Mouse (Mus musculus): Measurements from ENCODE around the gene Gm20388. TPM values are rescaled to one million over a fixed set of nuclear protein-coding genes. Genes with fewer than 3 reads are reported as not detected.

Gene Gm20388
- total and polyA plus RNA-seq, 2 experiments from 2014 or later = 51.3 TPM; not detected in 1

DNA sequence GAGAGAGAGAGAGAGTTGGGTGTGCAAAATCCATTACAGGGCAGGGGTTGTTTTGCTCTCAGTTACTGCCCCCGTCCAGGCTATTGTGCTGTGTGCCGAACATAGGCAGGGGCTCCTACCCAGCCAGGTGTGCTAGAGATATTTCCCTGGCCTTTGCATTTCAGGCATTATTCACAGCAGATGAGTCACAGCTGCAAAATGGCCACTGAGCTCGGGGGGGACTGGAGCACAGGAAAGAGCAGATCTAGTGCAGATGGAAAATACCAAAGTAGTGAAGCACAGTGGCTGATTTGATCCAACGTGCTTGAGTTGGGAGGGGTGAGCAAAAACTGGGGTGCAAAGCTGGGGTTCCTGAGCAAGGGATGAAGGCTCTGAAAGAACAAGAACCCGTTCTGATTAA, 210.3 kb downstream of the Gm20388 start:
- Histone ChIP-seq H3K9ac (no peak overlapping the region), H3K36me3 (ENCODE audit: insufficient read depth) (no peaks in the 10 kb centered on the region), H3K9me3 (ENCODE audit: low read length) (no peaks in the 10 kb centered on the region), H3K27ac (ENCODE audit: low read depth, low read length) (no peak overlapping the region), H3K4me1 (ENCODE audit: insufficient read depth) (no peaks in the 10 kb centered on the region), H3K4me3 (ENCODE audit: low read depth, low read length) (no peak overlapping the region), H3K27me3 (ENCODE audit: insufficient read depth, low read length) (no peaks in the 10 kb centered on the region), H3K4me2 (ENCODE audit: low read depth) (no peak overlapping the region)
- no peak for ATAC-seq
- WGBS = 64% methylated on average over 5 of the region's 5 CpGs
- DNase-seq = no peak
- no peak for TF ChIP-seq CTCF (IDR thresholded peaks at IDR 0.05; ENCODE audit: low read depth)

DNA sequence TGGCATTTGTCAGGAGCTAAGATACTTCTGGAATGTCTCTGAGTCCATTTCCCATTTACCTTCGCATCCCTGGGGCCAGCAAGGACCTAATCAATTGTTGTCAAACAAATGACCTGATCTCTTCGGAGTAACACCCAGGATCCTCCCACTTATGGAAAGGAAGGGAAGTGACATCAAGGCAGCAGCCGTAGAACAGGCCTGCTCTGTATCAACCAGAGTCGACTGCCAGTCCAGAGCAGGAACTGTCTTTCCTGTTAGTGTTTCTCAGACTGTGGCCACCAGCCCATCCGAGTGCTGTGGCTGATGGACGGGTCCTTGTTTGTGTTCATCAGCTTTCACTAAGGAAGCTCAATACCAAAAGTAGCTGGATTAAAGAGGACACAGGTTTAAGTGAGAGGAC, 213.6 kb downstream of the Gm20388 start:
- DNase-seq (no peak), ATAC-seq (no peak)
- no peak overlapping the region for H3K4me2 ChIP-seq (ENCODE audit: low read depth)
- H3K36me3 ChIP-seq (ENCODE audit: insufficient read depth) = no peaks in the 10 kb centered on the region
- TF ChIP-seq CTCF (IDR thresholded peaks at IDR 0.05; ENCODE audit: low read depth) = no peak
- no peak overlapping the region for H3K4me3 ChIP-seq (ENCODE audit: low read depth, low read length)
- H3K9me3 ChIP-seq (ENCODE audit: low read length) = no peaks in the 10 kb centered on the region
- WGBS = 64% methylated on average over 6 of the region's 6 CpGs
- no peaks in the 10 kb centered on the region for H3K4me1 ChIP-seq (ENCODE audit: insufficient read depth)
- no peak overlapping the region for H3K9ac ChIP-seq
- no peaks in the 10 kb centered on the region for H3K27me3 ChIP-seq (ENCODE audit: insufficient read depth, low read length)
- no peak overlapping the region for H3K27ac ChIP-seq (ENCODE audit: low read depth, low read length)

DNA sequence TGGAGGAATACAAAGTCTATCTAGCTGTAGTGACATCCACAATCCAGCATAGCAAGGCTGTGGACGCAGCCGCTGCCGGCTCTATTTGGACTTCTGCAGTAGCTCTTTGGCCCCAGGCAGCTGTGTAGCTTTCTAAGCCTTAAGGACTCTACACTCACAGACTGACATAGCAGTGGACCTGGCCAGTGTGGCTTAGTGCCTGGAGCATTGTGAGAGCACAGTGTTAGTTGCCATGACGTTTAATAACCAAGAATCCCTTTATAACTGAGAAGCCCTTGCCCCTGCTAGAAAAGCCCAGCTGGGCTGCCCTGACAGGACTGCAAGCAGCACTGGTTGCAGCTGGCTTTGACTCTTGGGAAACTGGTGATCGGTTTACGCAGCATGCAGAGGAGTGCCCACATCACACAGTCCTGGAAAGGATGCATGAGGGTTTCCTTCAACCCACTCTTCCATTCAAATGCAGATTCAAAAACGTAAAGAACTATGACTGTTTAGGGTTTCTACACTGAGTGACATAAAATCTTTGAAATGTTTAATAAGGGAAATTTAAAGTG, 214.3 kb downstream of the Gm20388 start:
- no peaks in the 10 kb centered on the region for H3K36me3 ChIP-seq (ENCODE audit: insufficient read depth)
- H3K27me3 ChIP-seq (ENCODE audit: insufficient read depth, low read length) = no peaks in the 10 kb centered on the region
- H3K9ac ChIP-seq = no peak overlapping the region
- DNase-seq (no peak), ATAC-seq (peak; percentile 82)
- no peak overlapping the region for H3K4me2 ChIP-seq (ENCODE audit: low read depth)
- H3K27ac ChIP-seq (ENCODE audit: low read depth, low read length) = no peak overlapping the region
- 43% methylated on average over 7 of the region's 7 CpGs for WGBS
- no peaks in the 10 kb centered on the region for H3K9me3 ChIP-seq (ENCODE audit: low read length)
- TF ChIP-seq CTCF (IDR thresholded peaks at IDR 0.05; ENCODE audit: low read depth) = no peak
- H3K4me3 ChIP-seq (ENCODE audit: low read depth, low read length) = no peak overlapping the region
- no peaks in the 10 kb centered on the region for H3K4me1 ChIP-seq (ENCODE audit: insufficient read depth)

DNA sequence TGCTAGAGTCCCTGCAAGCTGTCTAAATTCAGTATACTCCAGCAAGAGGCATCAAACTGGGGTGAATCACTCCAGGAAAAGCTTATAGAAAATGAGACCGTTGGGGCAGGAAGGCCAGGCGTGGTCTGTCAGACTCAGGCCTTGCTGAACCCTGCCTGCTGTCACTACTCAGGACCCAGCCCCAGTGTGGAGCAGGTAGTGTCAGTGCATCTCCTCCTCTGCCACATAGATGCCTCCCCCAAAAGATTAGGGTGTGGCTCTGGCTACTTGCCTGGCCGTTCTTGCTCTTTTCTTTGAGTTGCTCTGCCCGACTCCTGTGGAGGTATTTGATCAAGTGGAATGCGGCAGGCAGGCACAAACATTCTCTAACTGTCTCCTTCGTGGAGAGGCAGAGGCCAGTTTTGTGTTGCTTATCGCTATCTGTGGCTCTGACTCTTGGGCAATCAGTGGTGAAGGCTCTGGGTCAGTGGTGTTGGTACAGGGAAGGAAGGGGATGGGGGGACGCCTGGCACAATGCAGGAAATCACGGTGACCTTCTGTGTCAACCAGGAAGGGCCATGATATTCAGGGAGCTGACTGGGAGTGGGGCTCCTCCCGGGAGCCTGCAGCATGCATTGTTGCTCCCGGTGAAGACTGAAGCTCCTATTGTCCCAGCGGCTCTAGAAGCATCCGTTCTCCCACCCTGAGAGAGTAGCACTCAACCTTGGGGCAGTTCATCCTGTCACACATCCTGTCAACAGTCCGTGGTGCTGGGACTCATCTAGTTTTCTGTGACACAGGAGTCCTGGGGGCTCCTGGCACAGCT, 215.9 kb downstream of the Gm20388 start:
- no peaks in the 10 kb centered on the region for H3K36me3 ChIP-seq (ENCODE audit: insufficient read depth)
- DNase-seq (no peak), ATAC-seq (no peak)
- no peak overlapping the region for H3K27ac ChIP-seq (ENCODE audit: low read depth, low read length)
- no peaks in the 10 kb centered on the region for H3K9me3 ChIP-seq (ENCODE audit: low read length)
- H3K4me1 ChIP-seq (ENCODE audit: insufficient read depth) = no peaks in the 10 kb centered on the region
- no peak for TF ChIP-seq CTCF (IDR thresholded peaks at IDR 0.05; ENCODE audit: low read depth)
- H3K4me3 ChIP-seq (ENCODE audit: low read depth, low read length) = no peak overlapping the region
- H3K4me2 ChIP-seq (ENCODE audit: low read depth) = no peak overlapping the region
- no peaks in the 10 kb centered on the region for H3K27me3 ChIP-seq (ENCODE audit: insufficient read depth, low read length)
- 32% methylated on average over 14 of the region's 14 CpGs for WGBS
- H3K9ac ChIP-seq = no peak overlapping the region

DNA sequence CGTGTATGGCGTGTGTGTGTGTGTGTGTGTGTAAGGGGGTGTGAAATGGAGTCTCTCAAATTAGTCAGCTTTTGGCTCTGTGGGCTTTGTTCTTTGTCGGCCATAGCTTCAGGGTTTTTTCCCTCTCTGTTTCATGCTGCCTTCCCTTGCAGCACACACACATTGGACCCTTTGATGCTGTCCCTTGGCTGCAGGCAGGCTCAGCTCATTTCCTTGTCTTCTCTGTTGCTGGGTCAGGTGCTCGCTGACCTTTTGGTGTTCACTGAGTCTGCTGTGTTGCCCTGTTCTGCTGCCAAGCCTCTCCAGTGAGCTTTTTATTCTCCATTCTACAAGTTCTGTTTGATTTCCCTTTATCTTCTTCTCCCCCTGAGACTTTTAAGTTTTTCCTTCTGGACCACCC, 218.9 kb downstream of the Gm20388 start:
- Histone ChIP-seq H3K9ac (no peak overlapping the region), H3K27me3 (ENCODE audit: insufficient read depth, low read length) (no peaks in the 10 kb centered on the region), H3K36me3 (ENCODE audit: insufficient read depth) (no peaks in the 10 kb centered on the region), H3K4me2 (ENCODE audit: low read depth) (no peak overlapping the region), H3K9me3 (ENCODE audit: low read length) (no peaks in the 10 kb centered on the region), H3K4me1 (ENCODE audit: insufficient read depth) (no peaks in the 10 kb centered on the region), H3K4me3 (ENCODE audit: low read depth, low read length) (no peak overlapping the region), H3K27ac (ENCODE audit: low read depth, low read length) (no peak overlapping the region)
- 23% methylated on average over 4 of the region's 4 CpGs for WGBS
- no peak for DNase-seq
- peak; percentile 29; the same call in 1 of the 2 replicates for ATAC-seq
- TF ChIP-seq CTCF (IDR thresholded peaks at IDR 0.05; ENCODE audit: low read depth) = no peak

DNA sequence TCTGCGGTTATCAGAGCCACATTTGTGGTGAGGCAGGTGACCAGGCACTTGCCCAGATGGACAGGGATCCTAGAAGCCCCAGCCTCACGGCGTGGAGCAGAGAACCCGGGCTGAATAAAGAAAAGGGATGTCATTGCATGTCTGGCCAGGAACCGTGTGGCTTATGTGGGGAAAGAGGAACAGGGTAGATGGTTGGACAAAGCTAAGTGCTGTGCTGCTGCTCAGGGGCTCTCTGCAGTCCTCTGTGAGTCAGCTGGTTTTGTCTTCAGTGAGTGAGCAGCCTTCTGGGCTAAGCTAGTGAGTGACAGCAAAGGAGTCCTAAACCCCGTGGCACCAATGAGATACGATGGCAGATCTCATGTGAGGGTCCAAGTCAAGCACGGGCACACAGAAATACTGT, 220.5 kb downstream of the Gm20388 start:
- Histone ChIP-seq H3K27ac (ENCODE audit: low read depth, low read length) (no peak overlapping the region), H3K4me2 (ENCODE audit: low read depth) (no peak overlapping the region), H3K36me3 (ENCODE audit: insufficient read depth) (no peaks in the 10 kb centered on the region), H3K9ac (no peak overlapping the region), H3K4me3 (ENCODE audit: low read depth, low read length) (no peak overlapping the region), H3K9me3 (ENCODE audit: low read length) (no peaks in the 10 kb centered on the region), H3K27me3 (ENCODE audit: insufficient read depth, low read length) (no peaks in the 10 kb centered on the region), H3K4me1 (ENCODE audit: insufficient read depth) (0 out of 2 replicates have a peak, but pooled peaks cover under 1% of the 10 kb centered on the region)
- DNase-seq (no peak), ATAC-seq (no peak)
- 79% methylated on average over 8 of the region's 8 CpGs for WGBS
- no peak for TF ChIP-seq CTCF (IDR thresholded peaks at IDR 0.05; ENCODE audit: low read depth)

DNA sequence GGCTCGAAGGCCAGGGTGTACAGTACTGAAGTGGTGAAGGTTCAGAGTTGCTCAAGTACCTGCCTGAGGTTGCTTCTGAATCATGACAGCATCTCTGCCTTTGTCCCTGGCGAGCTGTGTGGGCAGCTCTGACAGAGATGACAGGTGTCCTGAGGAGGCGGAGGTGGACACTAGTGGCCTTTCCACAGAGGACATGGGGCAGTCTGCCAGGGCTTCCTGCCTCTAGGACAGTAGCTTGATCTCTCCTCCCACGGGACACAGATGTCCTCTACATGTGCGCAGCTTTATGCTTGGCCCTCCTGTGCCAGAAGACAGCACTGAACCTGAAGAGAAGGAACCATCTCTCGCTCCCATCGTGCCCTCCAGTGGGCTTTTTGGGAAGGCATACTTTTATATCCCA, 222.5 kb downstream of the Gm20388 start:
- H3K4me3 ChIP-seq (ENCODE audit: low read depth, low read length) = no peak overlapping the region
- H3K9me3 ChIP-seq (ENCODE audit: low read length) = no peaks in the 10 kb centered on the region
- no peak overlapping the region for H3K9ac ChIP-seq
- DNase-seq (no peak), ATAC-seq (no peak)
- H3K4me2 ChIP-seq (ENCODE audit: low read depth) = no peak overlapping the region
- 80% methylated on average over 7 of the region's 7 CpGs for WGBS
- 0 out of 2 replicates have a peak, but pooled peaks cover 5% of the 10 kb centered on the region for H3K4me1 ChIP-seq (ENCODE audit: insufficient read depth)
- no peak for TF ChIP-seq CTCF (IDR thresholded peaks at IDR 0.05; ENCODE audit: low read depth)
- no peaks in the 10 kb centered on the region for H3K27me3 ChIP-seq (ENCODE audit: insufficient read depth, low read length)
- no peak overlapping the region for H3K27ac ChIP-seq (ENCODE audit: low read depth, low read length)
- H3K36me3 ChIP-seq (ENCODE audit: insufficient read depth) = no peaks in the 10 kb centered on the region

Measured in forebrain, postnatal 0 days (tissue).